Mouse (Mus musculus) hematopoietic stem cell, adult 5-6 weeks (primary cell): Measurements from ENCODE around the gene Myt1l. TPM values are rescaled to one million over a fixed set of nuclear protein-coding genes. Genes with fewer than 3 reads are reported as not detected.

Source experiments
- ATAC-seq, 2 experiments: fragments of 125-278 bp in 1 of 2; replicated peaks in 1 of 2; 2 replicates each; pipeline ENCODE4 v1.8.0; 2016 to 2017; ENCODE audit warnings: inconsistent platforms in 2 of 2, mild to moderate bottlenecking in 2 of 2, moderate number of reproducible peaks in 2 of 2, low read depth in 1 of 2, moderate TSS enrichment in 1 of 2; ENCODE audit not compliant: low FRiP score in 2 of 2, poor library complexity in 2 of 2, severe bottlenecking in 2 of 2, insufficient read depth in 1 of 2, low TSS enrichment in 1 of 2
- total RNA-seq: library from RNA; stranded (forward); fragments of 172-1452, 232-1000 nt; gene quantifications from 2 replicates; pipeline ENCODE4 v1.2.3, GENCODE M21; 2017

The Myt1l gene
- total RNA-seq: not detected in 2 replicates

DNA sequence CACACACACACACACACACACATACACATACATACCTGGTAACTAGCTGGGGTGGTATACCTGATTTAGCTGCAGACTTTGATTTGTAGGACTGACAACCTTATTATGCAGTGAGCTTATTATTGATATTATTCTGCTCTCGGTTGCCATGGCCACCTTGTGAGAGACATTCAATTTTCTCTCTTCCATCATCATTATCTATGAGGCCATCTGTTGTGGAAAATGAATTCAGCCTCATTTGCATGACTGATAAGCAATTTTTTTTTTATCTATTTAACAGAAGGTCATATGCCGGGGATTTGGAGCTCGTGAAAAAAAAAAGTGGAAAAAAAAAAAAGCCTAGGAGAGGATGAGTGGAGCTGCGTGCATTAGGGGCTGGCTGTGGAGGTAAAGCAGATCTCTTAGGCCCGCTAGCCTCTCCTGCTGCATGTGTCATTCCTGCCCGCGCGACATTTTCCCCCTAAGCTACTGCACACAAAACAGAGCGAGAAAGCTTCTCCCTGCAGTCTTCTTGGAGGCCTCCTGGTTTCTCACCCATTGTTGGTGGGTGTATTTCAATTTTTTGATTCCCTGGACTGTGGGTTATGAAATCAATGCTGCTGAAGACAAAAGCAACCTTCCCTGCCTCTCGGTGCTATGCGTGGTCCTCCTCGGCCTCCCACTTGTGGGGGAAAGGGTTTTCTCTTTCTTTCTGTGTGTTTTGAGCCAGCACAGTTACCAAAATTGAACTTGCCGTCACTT lies at the start of gene Myt1l:
Gene Myt1l (plus strand): TSS at position 354 of the 741 bp plus-strand sequence.
- ATAC-seq: no peak

DNA sequence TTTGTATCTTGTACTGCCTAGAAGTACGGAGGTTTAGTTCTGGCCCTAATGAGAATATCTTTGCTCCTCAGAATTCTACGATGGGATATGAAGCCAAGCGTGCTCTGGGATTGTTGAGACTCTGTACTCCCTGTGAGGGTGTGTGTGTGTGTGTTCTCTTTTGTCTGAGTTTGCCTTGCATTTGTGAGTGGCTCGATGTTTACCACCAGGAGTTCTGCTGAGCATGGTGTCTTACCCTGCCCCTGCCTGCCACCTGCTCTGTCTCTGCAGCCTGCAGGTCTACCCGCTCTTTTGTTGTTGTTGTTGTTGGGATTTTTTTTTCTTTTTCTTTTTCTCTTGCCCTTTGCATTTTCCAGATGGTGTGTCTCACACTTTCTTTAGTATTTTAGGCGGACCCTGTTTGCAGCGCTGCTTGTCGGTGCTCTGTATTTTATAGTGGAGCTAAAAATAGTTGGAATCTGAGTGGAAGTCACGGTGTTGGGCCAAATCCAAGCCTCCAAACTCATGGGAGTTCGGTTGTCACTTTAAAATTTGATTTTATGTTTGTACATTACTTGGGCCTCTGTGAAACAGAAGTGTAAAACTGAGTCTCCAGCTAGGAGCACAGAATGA lies 41.7 kb upstream of the Myt1l start:
- ATAC-seq: no peak

GRCm38 (mm10) chr12:29526236-29526644 lies 1.9 kb upstream of the Myt1l start:
- ATAC-seq: no peak

- ATAC-seq: no peak
These were observed 979 bp upstream of the Myt1l start for GRCm38 (mm10) chr12:29527048-29527761.

GRCm38 (mm10) chr12:29530241-29530725 lies 2.1 kb downstream of the Myt1l start:
- no peak for ATAC-seq

DNA sequence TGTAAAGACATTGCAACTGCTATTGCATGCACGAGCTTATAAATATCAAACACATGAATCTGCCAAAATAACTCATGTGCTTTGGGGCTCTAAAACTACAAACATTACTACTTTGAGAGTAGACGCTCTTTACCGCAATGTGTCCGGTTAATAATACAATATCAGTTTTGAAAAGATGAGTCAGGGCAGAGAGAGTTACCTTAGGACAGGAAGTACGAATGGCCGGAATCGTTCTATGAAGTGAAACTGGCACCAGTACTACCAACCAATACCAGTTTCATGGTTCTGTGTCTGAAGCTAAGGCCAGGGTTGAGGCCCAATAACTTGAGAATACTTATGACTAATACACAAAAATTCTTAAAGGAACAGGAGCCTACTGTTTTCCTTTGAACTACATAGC lies 2.6 kb downstream of the Myt1l start:
- no peak for ATAC-seq

DNA sequence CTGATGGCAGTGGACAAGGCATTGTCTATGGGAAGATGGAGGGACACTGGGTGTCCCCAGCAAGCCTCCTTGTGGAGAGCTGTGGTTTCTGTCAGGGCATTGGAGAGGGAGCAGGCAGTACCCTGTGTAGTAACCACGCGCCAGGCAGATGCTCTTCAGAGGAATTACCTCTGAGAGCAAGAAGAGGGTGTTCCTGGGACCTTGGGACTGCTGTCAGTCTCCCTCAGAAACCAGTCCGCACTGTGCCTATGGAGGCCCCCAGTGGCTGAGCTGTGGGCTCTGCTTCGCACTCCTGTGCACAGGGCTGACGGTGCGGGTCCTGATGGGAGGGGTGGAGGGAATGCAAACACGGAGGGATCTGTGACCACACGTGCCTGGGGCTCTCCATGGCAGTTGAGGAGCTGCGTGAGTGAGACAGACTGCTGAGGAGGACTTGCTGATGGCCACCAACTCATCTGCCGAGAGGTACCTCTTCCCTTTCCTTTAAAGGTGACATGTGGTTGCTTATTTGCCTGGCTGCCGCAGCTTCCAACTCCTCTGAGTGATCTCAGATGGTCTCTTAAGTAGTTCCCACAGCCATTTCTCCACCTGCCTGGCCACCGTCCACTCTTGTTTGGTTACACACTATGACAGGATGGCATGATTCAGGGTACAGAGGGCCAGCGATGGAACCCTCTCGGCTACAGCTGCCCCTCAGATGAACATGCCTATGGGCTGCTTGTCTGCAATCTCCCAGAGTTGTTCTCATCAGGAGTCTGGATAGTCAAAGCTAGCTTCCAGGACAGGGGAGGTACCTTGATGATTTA lies 5.1 kb downstream of the Myt1l start:
- ATAC-seq: no peak

DNA sequence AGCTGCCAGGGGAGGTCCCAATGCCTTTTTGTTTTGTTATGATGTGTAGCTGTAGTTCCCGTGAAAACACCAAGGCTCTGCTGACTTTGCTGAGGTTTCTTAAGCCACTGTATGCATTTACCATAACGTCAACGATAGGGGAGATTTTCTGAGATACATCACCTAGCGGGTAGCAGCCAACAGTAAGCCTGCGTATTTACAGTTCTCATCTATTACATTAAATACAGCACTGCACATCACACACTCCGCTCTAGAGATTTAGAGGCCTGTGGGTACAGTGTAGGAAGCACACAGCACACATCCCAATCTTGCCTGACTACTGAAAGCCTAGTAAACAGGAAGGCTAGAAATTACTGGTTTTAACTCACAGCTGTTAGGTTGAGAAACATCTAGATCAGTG lies 6.1 kb downstream of the Myt1l start:
- ATAC-seq: no peak

DNA sequence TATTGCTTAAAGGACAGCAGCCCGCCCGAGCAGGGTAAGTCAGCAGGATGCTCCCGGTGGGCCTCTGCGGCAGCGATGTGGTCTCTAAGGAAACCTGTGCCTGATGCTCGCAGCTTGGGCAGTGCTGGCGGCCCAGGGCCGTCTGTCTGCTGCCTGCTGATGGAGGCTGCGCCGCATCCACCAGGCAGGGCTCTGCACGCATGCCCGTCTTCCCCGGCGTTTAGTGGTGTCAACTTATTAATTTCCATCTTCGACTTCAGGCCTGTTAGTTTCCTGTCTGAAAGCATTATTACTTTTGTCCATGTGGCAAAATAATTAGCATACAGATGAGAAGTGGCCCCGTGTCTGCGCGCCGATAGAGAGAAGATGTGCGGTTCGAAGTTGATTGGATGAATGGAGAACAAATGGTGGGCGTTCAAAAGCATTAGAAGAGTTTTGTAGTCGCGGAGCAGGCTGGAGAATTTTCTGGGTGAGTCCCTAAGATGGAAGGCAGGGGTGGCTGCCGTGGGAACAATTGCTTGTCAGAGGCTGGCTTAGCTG lies 6.6 kb downstream of the Myt1l start:
- ATAC-seq: no peak

- ATAC-seq: no peak
These were observed 9.7 kb downstream of the Myt1l start for GRCm38 (mm10) chr12:29537916-29538315.

GRCm38 (mm10) chr12:29538456-29538855 lies 10.3 kb downstream of the Myt1l start:
- ATAC-seq: no peak

GRCm38 (mm10) chr12:29539106-29539505 lies 10.9 kb downstream of the Myt1l start:
- no peak for ATAC-seq

DNA sequence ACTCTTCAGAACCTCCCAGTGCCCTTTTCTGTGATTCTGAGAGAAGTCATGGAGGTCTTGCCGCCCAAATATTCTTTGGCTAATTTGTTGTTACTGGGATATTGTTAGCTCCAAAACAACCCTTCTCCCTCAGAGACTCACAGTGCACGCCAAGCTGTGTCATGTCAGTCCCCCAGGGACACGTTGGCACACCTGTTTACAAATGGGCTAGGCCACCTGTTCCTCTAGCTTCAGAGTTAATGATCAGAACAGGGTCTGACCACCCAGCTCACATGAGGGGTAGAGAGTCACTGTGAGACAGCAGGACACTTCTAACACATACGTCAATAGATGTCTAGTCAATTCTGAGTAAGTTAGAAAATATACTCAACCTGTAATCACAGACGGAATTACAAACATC lies 12.6 kb downstream of the Myt1l start:
- no peak for ATAC-seq

DNA sequence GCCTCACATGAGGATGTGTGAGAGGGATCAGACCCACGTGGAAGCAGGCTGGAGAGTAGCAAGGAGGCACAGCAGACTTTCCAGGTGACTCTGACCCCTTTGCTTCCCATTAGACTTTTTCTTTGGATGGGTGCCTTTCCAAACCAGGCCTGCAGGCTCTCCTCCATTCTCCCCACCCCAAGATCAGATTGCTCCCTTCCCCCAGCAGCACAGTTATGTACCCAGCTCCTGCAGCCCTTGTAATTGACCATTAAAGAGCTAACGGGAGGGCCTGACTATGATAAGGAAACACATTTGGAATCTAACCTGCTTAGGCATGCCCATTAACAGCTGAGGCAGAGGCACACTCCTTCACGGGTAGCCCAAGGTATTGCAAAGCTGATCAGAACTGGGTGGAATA lies 17.9 kb downstream of the Myt1l start:
- no peak for ATAC-seq

- ATAC-seq: no peak
These were observed 18.9 kb downstream of the Myt1l start for GRCm38 (mm10) chr12:29547112-29547511.

DNA sequence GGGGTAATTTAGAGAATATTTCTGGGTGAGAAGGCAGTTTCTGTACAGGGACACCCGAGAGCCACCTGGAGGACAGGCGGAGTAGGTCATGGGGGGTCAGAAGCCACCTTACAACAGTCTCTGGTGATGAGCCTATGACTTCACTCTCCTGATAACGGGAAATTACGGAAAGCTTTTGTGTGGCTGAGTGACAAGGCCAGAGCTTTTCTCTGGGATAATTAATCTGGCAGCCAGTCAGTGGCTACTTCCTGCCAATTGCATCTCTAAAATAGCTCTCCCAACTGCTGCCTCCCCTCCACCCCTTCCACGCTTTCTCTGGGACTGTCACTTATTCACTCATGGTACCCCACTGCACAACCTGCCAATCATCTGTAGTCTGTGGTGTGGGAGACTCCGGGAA lies 19.6 kb downstream of the Myt1l start:
- no peak for ATAC-seq

- ATAC-seq: no peak
These were observed 25.0 kb downstream of the Myt1l start for GRCm38 (mm10) chr12:29553138-29553537.
